Mouse (Mus musculus) lung, postnatal 0 days (tissue): ENCODE results near the gene Jak2. TPM values are rescaled to one million over a fixed set of nuclear protein-coding genes. Genes with fewer than 3 reads are reported as not detected.

ENCODE experiments used
- ATAC-seq: fragments of 200-750 bp; cut with Nextera tagmentation; 2 replicates; pipeline ENCODE4 v1.8.0; 2017; ENCODE audit warnings: moderate library complexity
- DNase-seq: peaks from one replicate; pipeline ENCODE4 v3.0.0-alpha.2; 2016; ENCODE audit warnings: low spot score
- H3K27ac ChIP-seq: fragments of 300-500 bp; sonication (generic); 2 replicates; pipeline ENCODE4 v1.5.1; 2014; ENCODE audit warnings: antibody characterized with exemption, mild to moderate bottlenecking, low read length, mixed read lengths
- H3K27me3 ChIP-seq: fragments of 300-500 bp; sonication (generic); replicated peaks from 2 replicates; pipeline ENCODE4 v1.6.1; 2014; ENCODE audit warnings: low read length, mixed read lengths; ENCODE audit not compliant: insufficient read depth
- H3K36me3 ChIP-seq: fragments of 300-500 bp; sonication (generic); 2 replicates; pipeline ENCODE4 v1.6.1; 2014; ENCODE audit warnings: low read length, mixed read lengths; ENCODE audit not compliant: insufficient read depth
- H3K4me1 ChIP-seq: fragments of 300-500 bp; sonication (generic); 2 replicates; pipeline ENCODE4 v1.6.1; 2014; ENCODE audit warnings: antibody characterized with exemption, low read depth, low read length, mixed read lengths; ENCODE audit not compliant: insufficient read depth
- H3K4me2 ChIP-seq: fragments of 300-500 bp; sonication (generic); replicated peaks from 2 replicates; pipeline ENCODE4 v1.6.1; 2014; ENCODE audit warnings: low read depth, mild to moderate bottlenecking, low read length, moderate library complexity, mixed read lengths
- H3K4me3 ChIP-seq: fragments of 300-500 bp; sonication (generic); 2 replicates; pipeline ENCODE4 v1.5.1; 2014; ENCODE audit warnings: low read depth, low read length
- H3K9ac ChIP-seq: fragments of 300-500 bp; sonication (generic); replicated peaks from 2 replicates; pipeline ENCODE4 v1.6.1; 2014; ENCODE audit warnings: low read depth, mild to moderate bottlenecking
- H3K9me3 ChIP-seq: fragments of 300-500 bp; sonication (generic); 2 replicates; pipeline ENCODE4 v1.6.1; 2016; ENCODE audit warnings: low read length, mixed read lengths
- CTCF ChIP-seq: IDR thresholded peaks from 2 replicates; pipeline ENCODE4 v1.5.1; 2016; ENCODE audit warnings: antibody characterized with exemption, mild to moderate bottlenecking
- EP300 ChIP-seq: IDR thresholded peaks from 2 replicates; pipeline ENCODE4 v1.6.1; 2016; ENCODE audit warnings: antibody characterized with exemption, mild to moderate bottlenecking, control low read depth
- WGBS: fragments of 180-500 bp; shearing (Covaris S2); extraction: QIAGEN DNeasy Blood & Tissue Kit; methylation state at CpG from one replicate; pipeline ENCODE4 v1.1.7; 2014; 5-methylcytosine and 5-hydroxymethylcytosine counted together
- polyA plus RNA-seq: library from polyadenylated mRNA; unstranded; fragments of >200 nt; fragmentation: Nextera tagmentation; extraction: Ambion mirVana; gene quantifications from 2 replicates; pipeline ENCODE4 v1.2.1, GENCODE M21; 2015

Gene Jak2
- polyA plus RNA-seq, 1 experiment from 2014 or later: 9.6 TPM

DNA sequence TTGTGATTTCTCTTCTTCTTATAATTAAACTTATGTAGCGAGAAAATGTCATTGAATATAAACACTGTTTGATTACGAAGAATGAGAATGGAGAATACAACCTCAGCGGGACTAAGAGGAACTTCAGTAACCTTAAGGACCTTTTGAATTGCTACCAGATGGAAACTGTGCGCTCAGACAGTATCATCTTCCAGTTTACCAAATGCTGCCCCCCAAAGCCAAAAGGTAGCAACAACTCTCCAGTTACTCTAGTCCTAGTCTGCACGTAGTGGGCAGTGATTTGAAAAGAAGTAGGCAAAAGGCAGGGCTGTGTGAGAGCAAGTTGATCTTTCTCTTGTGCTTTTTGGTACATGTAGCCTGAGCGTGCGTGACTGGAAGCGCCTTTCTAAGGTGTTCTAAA lies 36.2 kb downstream of the Jak2 start:
- no peak overlapping the region for H3K4me2 ChIP-seq
- no peak for ATAC-seq
- H3K4me1 ChIP-seq: no peaks in the 10 kb centered on the region
- no peak overlapping the region for H3K9ac ChIP-seq
- H3K27ac ChIP-seq: no peak overlapping the region
- H3K27me3 ChIP-seq: no peaks in the 10 kb centered on the region
- H3K36me3 ChIP-seq: peaks cover 25% of the 10 kb centered on the region
- no peak for DNase-seq
- H3K4me3 ChIP-seq: no peak overlapping the region
- WGBS: 76% methylated on average over 8 of the region's 8 CpGs
- TF ChIP-seq EP300: no peak
- TF ChIP-seq CTCF: no peak; the same call in 1 of the 2 replicates
- no peaks in the 10 kb centered on the region for H3K9me3 ChIP-seq

- no peak for DNase-seq
- Histone ChIP-seq H3K27ac (no peak overlapping the region), H3K4me1 (no peaks in the 10 kb centered on the region), H3K4me2 (no peak overlapping the region), H3K27me3 (no peaks in the 10 kb centered on the region), H3K9ac (no peak overlapping the region), H3K9me3 (no peaks in the 10 kb centered on the region), H3K4me3 (no peak overlapping the region), H3K36me3 (peaks cover 21% of the 10 kb centered on the region; the same call in 1 of the 2 replicates)
- no peak for ATAC-seq
- WGBS: 50% methylated on average over 14 of the region's 14 CpGs
- TF ChIP-seq EP300: no peak
These were observed 39.9 kb downstream of the Jak2 start for GRCm38 (mm10) chr19:29291532-29291931.

DNA sequence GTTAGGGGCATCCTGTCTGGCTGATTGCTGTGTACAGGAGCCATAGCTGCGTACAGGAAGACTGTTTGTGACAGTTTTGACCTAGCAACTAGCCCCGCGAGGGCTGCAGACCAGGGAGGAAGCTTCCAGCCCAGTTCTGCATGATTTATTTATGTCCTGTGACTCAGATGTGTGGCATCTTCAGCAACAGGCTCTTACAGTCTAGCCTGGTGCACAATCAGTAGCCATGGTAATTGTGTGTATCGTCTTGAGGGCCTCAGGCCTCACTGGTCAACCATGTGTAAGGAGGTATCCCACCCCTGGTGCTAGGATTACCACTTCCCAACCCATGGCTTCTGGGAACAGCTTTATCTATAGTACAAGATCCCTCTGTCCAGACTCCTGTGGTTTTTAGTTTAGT lies 40.9 kb downstream of the Jak2 start:
- DNase-seq (no peak), ATAC-seq (no peak)
- peaks cover 21% of the 10 kb centered on the region; the same call in 1 of the 2 replicates for H3K36me3 ChIP-seq
- no peaks in the 10 kb centered on the region for H3K4me1 ChIP-seq
- H3K4me2 ChIP-seq: no peak overlapping the region
- H3K9me3 ChIP-seq: no peaks in the 10 kb centered on the region
- H3K9ac ChIP-seq: no peak overlapping the region
- WGBS: 63% methylated on average over 4 of the region's 4 CpGs
- H3K4me3 ChIP-seq: no peak overlapping the region
- H3K27ac ChIP-seq: no peak overlapping the region
- no peaks in the 10 kb centered on the region for H3K27me3 ChIP-seq
- no peak for TF ChIP-seq CTCF
- TF ChIP-seq EP300: no peak

DNA sequence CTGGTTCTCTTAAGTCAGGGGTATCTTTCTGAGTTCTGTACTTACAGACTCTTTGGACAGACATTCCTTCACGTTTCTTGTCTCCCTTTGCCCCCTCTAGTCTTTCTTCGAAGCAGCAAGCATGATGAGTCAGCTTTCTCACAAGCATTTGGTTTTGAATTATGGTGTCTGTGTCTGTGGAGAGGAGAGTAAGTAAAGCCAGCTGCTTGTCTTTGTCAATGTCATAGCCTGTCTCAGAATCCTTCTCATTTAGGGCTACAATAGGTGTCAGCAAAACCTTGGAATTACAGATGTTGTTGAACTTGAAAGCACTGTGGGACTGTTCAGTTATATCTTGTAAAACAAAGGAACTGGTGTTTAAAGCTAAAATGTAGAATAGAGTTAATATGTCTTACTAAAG lies 43.1 kb downstream of the Jak2 start:
- peaks cover 18% of the 10 kb centered on the region; the same call in 1 of the 2 replicates for H3K36me3 ChIP-seq
- TF ChIP-seq CTCF (no peak), EP300 (no peak)
- no peak for ATAC-seq
- 42% methylated on average over 2 of the region's 2 CpGs for WGBS
- DNase-seq: no peak
- no peak overlapping the region for H3K9ac ChIP-seq
- no peak overlapping the region for H3K27ac ChIP-seq
- H3K4me3 ChIP-seq: no peak overlapping the region
- no peaks in the 10 kb centered on the region for H3K9me3 ChIP-seq
- H3K27me3 ChIP-seq: no peaks in the 10 kb centered on the region
- no peak overlapping the region for H3K4me2 ChIP-seq
- H3K4me1 ChIP-seq: no peaks in the 10 kb centered on the region

DNA sequence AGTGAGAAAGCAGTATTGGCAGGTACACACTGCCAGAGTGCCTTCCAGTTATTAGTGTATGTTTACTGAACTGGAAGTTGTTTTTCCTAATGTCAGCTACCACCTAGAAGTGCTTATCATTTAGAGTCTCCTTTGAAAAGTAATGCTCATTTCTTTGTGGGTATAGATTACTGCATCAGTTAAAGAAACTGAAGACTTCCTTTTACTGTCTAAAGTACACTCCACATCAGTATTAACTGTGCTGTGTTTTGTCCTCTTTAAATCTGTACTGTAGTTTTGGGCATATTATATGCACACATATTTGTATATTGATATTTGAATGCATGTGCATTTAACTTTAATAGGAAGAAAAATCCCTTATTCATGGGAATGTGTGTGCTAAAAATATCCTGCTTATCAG lies 44.5 kb downstream of the Jak2 start:
- no peak overlapping the region for H3K27ac ChIP-seq
- H3K4me2 ChIP-seq: no peak overlapping the region
- no peaks in the 10 kb centered on the region for H3K4me1 ChIP-seq
- peaks cover 29% of the 10 kb centered on the region; the same call in 1 of the 2 replicates for H3K36me3 ChIP-seq
- ATAC-seq (no peak), DNase-seq (no peak)
- no peaks in the 10 kb centered on the region for H3K9me3 ChIP-seq
- H3K27me3 ChIP-seq: no peaks in the 10 kb centered on the region
- no peak overlapping the region for H3K9ac ChIP-seq
- TF ChIP-seq EP300 (no peak), CTCF (no peak)
- no peak overlapping the region for H3K4me3 ChIP-seq

- Histone ChIP-seq H3K36me3 (peaks cover 18% of the 10 kb centered on the region; the same call in 1 of the 2 replicates), H3K4me2 (no peak overlapping the region), H3K27me3 (no peaks in the 10 kb centered on the region), H3K27ac (no peak overlapping the region), H3K9me3 (no peaks in the 10 kb centered on the region), H3K4me3 (no peak overlapping the region), H3K4me1 (no peaks in the 10 kb centered on the region), H3K9ac (no peak overlapping the region)
- DNase-seq: no peak
- no peak for ATAC-seq
- TF ChIP-seq EP300 (no peak), CTCF (no peak)
- 100% methylated on average over 1 of the region's 1 CpGs for WGBS
These were observed 45.7 kb downstream of the Jak2 start for GRCm38 (mm10) chr19:29297366-29297765.

DNA sequence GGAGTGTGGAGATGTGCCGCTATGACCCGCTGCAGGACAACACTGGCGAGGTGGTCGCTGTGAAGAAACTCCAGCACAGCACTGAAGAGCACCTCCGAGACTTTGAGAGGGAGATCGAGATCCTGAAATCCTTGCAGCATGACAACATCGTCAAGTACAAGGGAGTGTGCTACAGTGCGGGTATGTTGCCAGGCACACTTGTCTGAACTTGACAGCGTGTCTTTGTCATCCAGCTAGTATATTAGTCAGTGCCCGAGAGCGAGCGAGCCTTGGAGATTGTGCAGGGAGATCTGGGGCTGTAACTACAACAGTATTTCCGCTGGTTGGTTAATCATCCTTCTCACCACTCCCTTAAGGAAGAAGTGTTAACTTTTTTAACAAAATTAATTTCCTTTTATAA lies 49.3 kb downstream of the Jak2 start:
- Histone ChIP-seq H3K4me1 (no peaks in the 10 kb centered on the region), H3K9me3 (no peaks in the 10 kb centered on the region), H3K4me2 (no peak overlapping the region), H3K9ac (no peak overlapping the region), H3K4me3 (no peak overlapping the region), H3K36me3 (peaks cover 15% of the 10 kb centered on the region; the same call in 1 of the 2 replicates), H3K27me3 (no peaks in the 10 kb centered on the region), H3K27ac (no peak overlapping the region)
- DNase-seq (no peak), ATAC-seq (no peak)
- WGBS: 85% methylated on average over 13 of the region's 13 CpGs
- TF ChIP-seq EP300: no peak
- no peak for TF ChIP-seq CTCF
